Mouse (Mus musculus): Measurements from ENCODE around the gene Ube2b. TPM values are rescaled to one million over a fixed set of nuclear protein-coding genes. Genes with fewer than 3 reads are reported as not detected.

Gene Ube2b
- polyA plus RNA-seq, 1 experiment from 2014 or later = 183 TPM

DNA sequence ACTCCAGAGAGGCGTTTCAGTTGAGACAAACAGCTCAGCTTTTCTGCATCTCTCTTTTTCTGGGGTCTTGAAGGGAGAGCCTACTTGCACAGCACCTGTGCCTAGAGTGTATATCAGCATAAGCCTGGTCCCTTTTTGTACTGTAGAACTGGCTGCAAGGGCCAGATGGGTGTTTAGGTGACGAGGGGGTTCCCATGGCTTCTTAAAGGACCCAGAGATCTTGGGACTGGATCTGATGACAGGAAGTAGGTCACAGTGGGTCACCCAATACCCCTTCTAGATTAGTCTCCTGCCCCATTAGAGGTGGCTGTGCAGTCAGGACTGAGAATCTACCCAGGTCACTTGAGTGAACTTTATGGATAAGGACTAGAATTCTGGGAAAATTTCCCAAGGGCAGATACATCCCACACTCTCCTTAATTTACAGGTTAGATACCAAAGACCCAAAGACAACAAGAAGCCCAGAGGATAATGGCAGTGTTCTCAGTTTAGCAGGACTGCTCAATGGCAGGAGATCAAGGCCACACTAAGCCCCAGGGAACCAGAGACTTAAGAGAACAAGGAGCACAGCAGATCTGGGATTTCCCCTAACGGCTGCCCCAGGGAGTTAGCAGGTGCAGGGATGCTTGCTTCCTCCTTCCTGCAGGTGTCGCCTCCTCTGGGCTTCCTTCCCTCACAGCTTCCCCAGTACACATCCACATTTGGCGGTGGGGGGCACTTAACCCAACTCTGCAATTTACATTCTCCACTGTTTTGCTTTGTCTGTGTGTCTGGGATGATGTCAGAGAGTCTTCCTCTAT lies 64.7 kb downstream of the Ube2b start:
- Histone ChIP-seq H3K36me3 (ENCODE audit: control insufficient read depth, insufficient read depth, low read length) (no peaks in the 10 kb centered on the region), H3K9me3 (ENCODE audit: control insufficient read depth, low read length) (no peaks in the 10 kb centered on the region), H3K4me1 (ENCODE audit: control insufficient read depth, insufficient read depth, low read length) (no peaks in the 10 kb centered on the region), H3K4me3 (replicated peaks; ENCODE audit: low read depth, low read length) (no peak overlapping the region), H3K27me3 (ENCODE audit: control insufficient read depth, insufficient read depth, low read length) (no peaks in the 10 kb centered on the region), H3K27ac (replicated peaks; ENCODE audit: low read depth, low read length) (no peak overlapping the region), H3K4me2 (ENCODE audit: low read length) (no peak overlapping the region), H3K9ac (replicated peaks; ENCODE audit: low read length) (no peak overlapping the region)
- DNase-seq = no peak
- no peak for ATAC-seq (ENCODE audit: low FRiP score, low TSS enrichment)
- 56% methylated on average over 5 of the region's 5 CpGs for WGBS

Other genes starting within 250 kb of the Ube2b start
- gene Sec24a, start 237.1 kb downstream of the Ube2b start, polyA plus RNA-seq (2014; fragmentation: Nextera tagmentation; extraction: Ambion mirVana) = 15.0 and 16.9 TPM in 2 replicates
- gene Sar1b, start 237.1 kb downstream of the Ube2b start, polyA plus RNA-seq (2014; fragmentation: Nextera tagmentation; extraction: Ambion mirVana) = 188 and 211 TPM in 2 replicates
- 0.28 and 0.30 TPM in 2 replicates for gene Jade2, start 143.1 kb downstream of the Ube2b start, polyA plus RNA-seq (2014; fragmentation: Nextera tagmentation; extraction: Ambion mirVana)
- 102 and 125 TPM in 2 replicates for gene Cdkn2aipnl, start 33.1 kb downstream of the Ube2b start, polyA plus RNA-seq (2014; fragmentation: Nextera tagmentation; extraction: Ambion mirVana)
- 28.8 and 32.9 TPM in 2 replicates for gene Cdkl3, start 3.5 kb upstream of the Ube2b start, polyA plus RNA-seq (2014; fragmentation: Nextera tagmentation; extraction: Ambion mirVana)
- gene Ppp2ca, start 97.9 kb upstream of the Ube2b start, polyA plus RNA-seq (2014; fragmentation: Nextera tagmentation; extraction: Ambion mirVana) = 140 and 162 TPM in 2 replicates
- not detected in 2 replicates for gene Olfr1373, start 144.8 kb upstream of the Ube2b start, polyA plus RNA-seq (2014; fragmentation: Nextera tagmentation; extraction: Ambion mirVana)
- not detected in 2 replicates for gene Olfr1371, start 213.2 kb upstream of the Ube2b start, polyA plus RNA-seq (2014; fragmentation: Nextera tagmentation; extraction: Ambion mirVana)
- 1,139 and 1,189 TPM in 2 replicates for gene Skp1a, start 231.2 kb upstream of the Ube2b start, polyA plus RNA-seq (2014; fragmentation: Nextera tagmentation; extraction: Ambion mirVana)